Mouse (Mus musculus) brain, adult 2 months (tissue): Measurements from ENCODE around the gene Gm20822.
"Not testable (repeated sequence)": the region's sequence is repeated elsewhere in the genome, so short reads cannot be mapped to it uniquely, and the experiment has no call there.

Source experiments
- DNase-seq: peaks from one replicate; pipeline ENCODE4 v3.0.0; 2011; ENCODE audit warnings: low read depth, low spot score

Gm20822 gene

DNA sequence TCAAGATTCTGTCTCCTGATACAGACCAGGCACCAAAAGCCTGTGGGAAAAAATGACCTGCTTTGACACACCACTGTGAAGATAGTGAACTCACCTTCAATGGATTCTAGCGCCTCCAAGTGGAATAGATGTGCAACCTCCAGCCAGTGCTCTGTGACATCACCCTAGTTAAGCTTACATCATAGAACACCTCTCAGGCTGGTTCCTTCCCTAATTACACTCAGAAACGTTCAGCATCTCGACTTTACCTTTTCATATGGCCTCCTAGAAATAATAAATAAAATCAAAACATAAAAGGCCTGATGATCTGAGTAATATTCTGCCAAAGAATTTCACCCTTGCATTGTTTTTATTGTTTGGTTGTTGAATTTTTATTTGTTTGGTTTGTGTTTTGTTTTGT lies at the start of gene Gm20822:
Gm20822 (minus strand) TSS at position 101 of the 400 bp plus-strand sequence.
- not testable (repeated sequence) for DNase-seq
